Mouse (Mus musculus) C3H10T1/2 (cell line): ENCODE data around the gene Tsen54. TPM values are rescaled to one million over a fixed set of nuclear protein-coding genes. Genes with fewer than 3 reads are reported as not detected.

Experiments used
- polyA plus RNA-seq, 2 experiments: library from polyadenylated mRNA; unstranded; fragments of >200 nt; fragmentation: generic; extraction: Trizol; gene quantifications; one replicate each; pipeline ENCODE4 v1.2.1; 2012; ENCODE audit warnings: missing spikeins in 2 of 2

Tsen54 gene
- polyA plus RNA-seq = 10 to 100 TPM; 29.4 to 37.0 TPM

GRCm38 (mm10) chr11:115814605-115815450 lies at the start of gene Tsen54:
TSS of gene Tsen54 (plus strand) at chr11:115814724.

GRCm38 (mm10) chr11:115765103-115765606 lies 49.4 kb upstream of the Tsen54 start, which contains the start of gene Tmem94:
TSS of gene Tmem94 (plus strand) at chr11:115765433.

DNA sequence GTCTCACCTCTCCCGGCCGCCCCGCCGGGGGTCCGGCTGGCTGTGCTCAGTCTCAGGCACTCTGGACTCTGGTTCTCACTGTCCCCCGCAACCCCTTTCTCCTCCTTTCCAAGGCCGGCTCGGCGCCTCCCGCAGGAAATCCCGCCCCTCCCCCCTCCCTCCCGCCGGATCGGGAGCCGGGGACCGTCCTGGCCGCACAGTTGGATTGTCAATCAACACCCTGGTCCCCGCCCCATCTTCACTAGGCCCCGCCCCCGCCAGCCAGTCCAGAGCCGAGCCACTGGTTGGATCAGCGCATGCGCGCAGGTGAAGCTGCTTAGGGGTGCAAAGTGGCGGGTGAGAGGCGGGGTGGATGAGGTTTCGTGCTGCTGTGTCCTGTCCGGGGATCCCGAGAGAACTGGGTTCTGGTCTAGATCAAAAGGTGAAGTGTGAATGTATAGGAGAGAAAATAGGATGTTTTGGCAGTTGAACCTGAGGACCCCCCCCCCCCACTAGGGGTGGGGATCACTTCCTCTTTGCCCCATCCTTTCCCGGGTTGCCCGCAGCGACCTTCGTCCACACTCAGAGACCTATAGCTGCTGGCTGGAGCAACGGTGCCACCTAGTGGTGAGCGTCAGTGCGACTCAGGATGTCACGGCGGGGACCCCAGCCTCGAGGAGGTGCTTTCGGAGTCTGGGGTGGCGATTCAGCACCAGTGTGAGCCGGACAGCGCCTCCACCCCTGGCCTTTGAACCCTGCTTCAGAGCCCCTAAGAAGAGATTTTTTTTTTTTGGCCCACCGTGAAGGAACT lies 822 bp upstream of the Tsen54 start, which contains the start of gene Caskin2:
Caskin2 (minus strand) TSS at position 133 of the 790 bp plus-strand sequence.

GRCm38 (mm10) chr11:115823774-115824740 lies 9.5 kb downstream of the Tsen54 start, which contains the start of gene Llgl2:
TSS of gene Llgl2 (plus strand) at chr11:115824049.

GRCm38 (mm10) chr11:115858354-115858753 lies 43.8 kb downstream of the Tsen54 start, which contains the start of gene Myo15b:
TSS of gene Myo15b (plus strand) at chr11:115858406.

Other genes with a start within 250 kb of the Tsen54 start
- gene Mrps7, start 210.8 kb upstream of the Tsen54 start, polyA plus RNA-seq = 100 to 1,000 TPM in 1 of 2 experiments, 10 to 100 TPM in 1; 71.5 to 141 TPM
- 10 to 100 TPM in 1 of 2 experiments, 1 to 10 TPM in 1; 6.0 to 15.0 TPM for gene Gga3, start 210.7 kb upstream of the Tsen54 start, polyA plus RNA-seq
- gene Mif4gd, start 201.8 kb upstream of the Tsen54 start, polyA plus RNA-seq = 10 to 100 TPM; 13.3 to 37.6 TPM
- gene Slc25a19, start 186.4 kb upstream of the Tsen54 start, polyA plus RNA-seq = 10 to 100 TPM; 13.5 to 18.8 TPM
- gene Grb2, start 106.1 kb upstream of the Tsen54 start, polyA plus RNA-seq = 10 to 100 TPM; 26.7 to 56.0 TPM
- gene Tmem94, start 49.3 kb upstream of the Tsen54 start, polyA plus RNA-seq = 10 to 100 TPM in 1 of 2 experiments, 1 to 10 TPM in 1; 9.5 to 37.3 TPM
- 10 to 100 TPM in 1 of 2 experiments, 1 to 10 TPM in 1; 6.7 to 23.7 TPM for gene Caskin2, start 1.1 kb upstream of the Tsen54 start, polyA plus RNA-seq
- gene Llgl2, start 9.3 kb downstream of the Tsen54 start, polyA plus RNA-seq = 1 to 10 TPM; 2.5 to 5.7 TPM
- under 1 TPM in 1 of 2 experiments, not detected in 1; 0.01 TPM for gene Myo15b, start 43.7 kb downstream of the Tsen54 start, polyA plus RNA-seq
- gene Smim5, start 85.2 kb downstream of the Tsen54 start, polyA plus RNA-seq = 1 to 10 TPM in 1 of 2 experiments, under 1 TPM in 1; 0.22 to 3.3 TPM
- under 1 TPM in 1 of 2 experiments, not detected in 1; 0.59 TPM for gene Smim6, start 97.3 kb downstream of the Tsen54 start, polyA plus RNA-seq
- 10 to 100 TPM; 45.5 to 82.8 TPM for gene Sap30bp, start 118.6 kb downstream of the Tsen54 start, polyA plus RNA-seq
- 10 to 100 TPM in 1 of 2 experiments, 1 to 10 TPM in 1; 8.6 to 17.7 TPM for gene Recql5, start 118.8 kb downstream of the Tsen54 start, polyA plus RNA-seq
- 1 to 10 TPM in 1 of 2 experiments, under 1 TPM in 1; 0.50 to 5.1 TPM for gene Itgb4, start 160.0 kb downstream of the Tsen54 start, polyA plus RNA-seq
- gene Galk1, start 198.0 kb downstream of the Tsen54 start, polyA plus RNA-seq = 100 to 1,000 TPM; 149 to 512 TPM
- gene H3f3b, start 213.2 kb downstream of the Tsen54 start, polyA plus RNA-seq = 1,000 to 10,000 TPM in 1 of 2 experiments, 100 to 1,000 TPM in 1; 518 to 1,136 TPM
- gene Unk, start 215.6 kb downstream of the Tsen54 start, polyA plus RNA-seq = 10 to 100 TPM in 1 of 2 experiments, 1 to 10 TPM in 1; 8.4 to 34.8 TPM